Mouse (Mus musculus) ZHBTc4 (cell line): ENCODE results near the gene Smyd3.

Experiments used
- DNase-seq: peaks from one replicate; pipeline ENCODE4 v3.0.0-alpha.2; 2011; ENCODE audit warnings: low read depth, low spot score

Smyd3 gene

GRCm38 (mm10) chr1:179229515-179229914 lies 288.3 kb downstream of the Smyd3 start:
- no peak for DNase-seq

GRCm38 (mm10) chr1:179220290-179220689 lies 297.6 kb downstream of the Smyd3 start:
- DNase-seq = no peak

- DNase-seq = peak; percentile 32
Measured at GRCm38 (mm10) chr1:179218061-179218460, 299.8 kb downstream of the Smyd3 start.

GRCm38 (mm10) chr1:179217036-179217435 lies 300.8 kb downstream of the Smyd3 start:
- DNase-seq = no peak

GRCm38 (mm10) chr1:179213381-179213780 lies 304.5 kb downstream of the Smyd3 start:
- DNase-seq = peak; percentile 79

- no peak for DNase-seq
Measured at GRCm38 (mm10) chr1:179212295-179212694, 305.5 kb downstream of the Smyd3 start.

GRCm38 (mm10) chr1:179211313-179211712 lies 306.5 kb downstream of the Smyd3 start:
- no peak for DNase-seq

- no peak for DNase-seq
Measured at GRCm38 (mm10) chr1:179207846-179208595, 309.8 kb downstream of the Smyd3 start.

- peak; percentile 16 for DNase-seq
Measured at GRCm38 (mm10) chr1:179207180-179207741, 310.6 kb downstream of the Smyd3 start.

GRCm38 (mm10) chr1:179198517-179199200 lies 319.2 kb downstream of the Smyd3 start:
- DNase-seq = peak; percentile 89

GRCm38 (mm10) chr1:179197821-179198516 lies 319.9 kb downstream of the Smyd3 start:
- peak; percentile 24 for DNase-seq

- peak; percentile 15 for DNase-seq
Measured at GRCm38 (mm10) chr1:179197156-179197555, 320.7 kb downstream of the Smyd3 start.

GRCm38 (mm10) chr1:179196422-179196821 lies 321.4 kb downstream of the Smyd3 start:
- DNase-seq = peak; percentile 39

- DNase-seq = no peak
Measured at GRCm38 (mm10) chr1:179192781-179193180, 325.1 kb downstream of the Smyd3 start.

- no peak for DNase-seq
Measured at GRCm38 (mm10) chr1:179190837-179191236, 327.0 kb downstream of the Smyd3 start.

GRCm38 (mm10) chr1:179187171-179187570 lies 330.7 kb downstream of the Smyd3 start:
- DNase-seq = no peak

- DNase-seq = no peak
Measured at GRCm38 (mm10) chr1:179184631-179185030, 333.2 kb downstream of the Smyd3 start.

GRCm38 (mm10) chr1:179183499-179183898 lies 334.3 kb downstream of the Smyd3 start:
- DNase-seq = no peak

GRCm38 (mm10) chr1:179180546-179180945 lies 337.3 kb downstream of the Smyd3 start:
- no peak for DNase-seq

GRCm38 (mm10) chr1:179176861-179177658 lies 340.8 kb downstream of the Smyd3 start:
- DNase-seq = peak; percentile 13

GRCm38 (mm10) chr1:179174241-179174640 lies 343.6 kb downstream of the Smyd3 start:
- no peak for DNase-seq
